Mouse (Mus musculus): Measurements from ENCODE around the gene Sox5. TPM values are rescaled to one million over a fixed set of nuclear protein-coding genes. Genes with fewer than 3 reads are reported as not detected.

Gene Sox5
- total and polyA plus RNA-seq, 3 experiments = 1.7 to 3.4 (median 2.4) TPM

DNA sequence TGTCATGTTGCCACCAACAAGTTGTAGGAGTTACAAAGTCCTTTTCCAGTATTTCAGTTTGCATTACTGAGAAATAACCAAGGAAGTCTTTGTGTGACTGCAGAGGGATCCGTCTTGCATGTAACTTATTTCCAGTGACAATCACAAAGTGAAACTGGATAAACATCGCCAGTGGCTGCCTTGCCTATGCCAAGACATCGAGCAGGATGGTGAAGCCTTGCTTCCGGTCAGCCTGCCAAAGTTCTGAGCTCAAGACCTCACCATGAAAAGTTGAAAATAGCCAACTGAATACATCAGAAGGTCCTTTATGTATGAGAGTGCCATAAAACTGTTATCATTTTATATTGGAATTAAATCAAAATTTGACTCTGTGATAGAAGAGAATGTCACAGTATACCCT lies 136.0 kb downstream of the Sox5 start:
- intact Hi-C loops (cut with DNase I) = loop anchor here (10.0 kb wide), 2 partner anchors 139 to 169 kb away; partner anchors contain the start of gene Sox5
- no peak for TF ChIP-seq CTCF (IDR thresholded peaks at IDR 0.05)
- H3K9ac ChIP-seq (ENCODE audit: low read depth, low read length) = no peak overlapping the region
- H3K79me2 ChIP-seq (replicated peaks; ENCODE audit: control insufficient read depth, insufficient read depth, low read length) = no peaks in the 10 kb centered on the region
- no peak overlapping the region for H3K27ac ChIP-seq
- no peak for DNase-seq
- no peak overlapping the region for H3K4me3 ChIP-seq
- no peaks in the 10 kb centered on the region for H3K36me3 ChIP-seq (ENCODE audit: control insufficient read depth, insufficient read depth, low read length)
- no peaks in the 10 kb centered on the region for H3K27me3 ChIP-seq (ENCODE audit: control insufficient read depth, insufficient read depth, low read length)
- no peaks in the 10 kb centered on the region for H3K4me1 ChIP-seq (ENCODE audit: control insufficient read depth, insufficient read depth, low read length)
- whole genome bisulfite sequencing = 64% methylated on average over 4 of the region's 4 CpGs

DNA sequence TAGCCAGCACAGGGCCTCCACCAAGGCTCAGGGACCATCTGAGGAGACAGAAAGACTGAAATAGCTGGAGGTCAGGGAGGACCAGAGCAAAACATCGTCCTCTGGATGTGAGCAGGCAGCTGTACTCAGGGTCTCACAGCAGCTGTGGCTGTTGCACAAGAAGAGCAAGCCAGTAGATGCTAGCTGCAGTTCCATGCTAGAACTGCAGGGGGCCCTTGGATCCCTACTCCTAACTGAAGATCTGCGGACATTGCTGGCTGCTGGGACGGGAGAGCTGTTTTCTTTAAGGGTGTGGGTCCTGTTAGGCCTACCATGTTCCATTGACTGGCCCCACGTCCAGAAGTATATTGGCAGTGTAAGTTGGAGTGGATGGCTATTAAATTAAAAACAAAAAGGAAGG lies 137.1 kb downstream of the Sox5 start:
- Histone ChIP-seq H3K27me3 (ENCODE audit: control insufficient read depth, insufficient read depth, low read length) (no peaks in the 10 kb centered on the region), H3K79me2 (replicated peaks; ENCODE audit: control insufficient read depth, insufficient read depth, low read length) (no peaks in the 10 kb centered on the region), H3K4me1 (ENCODE audit: control insufficient read depth, insufficient read depth, low read length) (no peaks in the 10 kb centered on the region), H3K36me3 (ENCODE audit: control insufficient read depth, insufficient read depth, low read length) (no peaks in the 10 kb centered on the region), H3K9ac (ENCODE audit: low read depth, low read length) (no peak overlapping the region), H3K4me3 (no peak overlapping the region), H3K27ac (no peak overlapping the region)
- DNase-seq = peak; percentile 56 to 60
- intact Hi-C loops (cut with DNase I) = loop anchor here (10.0 kb wide), 2 partner anchors 140 to 170 kb away; partner anchors contain the start of gene Sox5
- 37% methylated on average over 4 of the region's 4 CpGs for WGBS
- TF ChIP-seq POLR2A (IDR thresholded peaks at IDR 0.05; ENCODE audit: insufficient read depth, low read depth, low read length) (no peak), CTCF (IDR thresholded peaks at IDR 0.05) (peak; percentile 76)

DNA sequence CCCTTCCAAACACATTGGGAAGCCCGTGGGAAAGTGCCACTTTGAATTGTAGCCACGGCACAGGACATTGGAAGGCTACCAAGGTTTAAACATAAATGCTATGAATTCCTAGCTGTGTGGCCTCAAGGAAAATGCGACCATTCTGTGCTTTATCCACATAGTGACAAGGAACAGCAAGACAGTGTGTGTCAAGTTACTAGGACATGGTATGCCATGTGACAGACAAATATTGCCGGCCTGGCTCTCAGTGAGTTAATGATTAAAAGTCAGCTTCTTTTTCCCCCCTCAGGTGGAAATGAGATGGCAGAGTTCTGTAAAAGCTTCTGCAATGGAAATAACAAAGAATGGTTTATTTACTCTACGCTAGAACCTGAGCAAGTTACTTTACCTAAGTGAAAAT lies 138.2 kb downstream of the Sox5 start:
- intact Hi-C loops (cut with DNase I) = loop anchor here (10.0 kb wide), 2 partner anchors 141 to 171 kb away; partner anchors contain the start of gene Sox5
- TF ChIP-seq EP300 (IDR thresholded peaks at IDR 0.05; ENCODE audit: insufficient read depth, low read depth, low read length) (no peak), POLR2A (IDR thresholded peaks at IDR 0.05; ENCODE audit: insufficient read depth, low read depth, low read length) (no peak), CTCF (IDR thresholded peaks at IDR 0.05) (no peak)
- WGBS = 83% methylated on average over 5 of the region's 5 CpGs

DNA sequence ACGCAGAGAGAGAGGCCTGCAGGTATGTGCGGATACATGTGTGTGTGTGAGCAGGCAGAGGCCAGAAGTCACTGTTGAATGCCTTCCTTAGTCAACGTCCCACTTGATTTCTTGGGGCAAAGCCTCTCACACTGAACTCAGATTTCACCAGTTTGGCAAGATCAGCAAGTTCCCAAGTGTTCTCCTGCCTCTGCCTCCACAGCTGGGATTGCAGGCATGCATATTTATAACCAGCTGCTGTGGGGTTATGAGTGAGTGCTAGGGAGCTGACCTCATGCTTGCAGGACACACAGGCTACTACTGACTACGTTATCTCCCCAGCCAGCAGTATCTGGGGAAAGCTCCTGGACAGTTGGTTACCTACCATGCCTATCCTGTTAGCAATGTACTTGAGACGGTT lies 139.9 kb downstream of the Sox5 start:
- H3K79me2 ChIP-seq (replicated peaks; ENCODE audit: control insufficient read depth, insufficient read depth, low read length) = no peaks in the 10 kb centered on the region
- H3K27ac ChIP-seq = no peak overlapping the region
- no peaks in the 10 kb centered on the region for H3K27me3 ChIP-seq (ENCODE audit: control insufficient read depth, insufficient read depth, low read length)
- peak; percentile 19 to 23 for DNase-seq
- no peaks in the 10 kb centered on the region for H3K36me3 ChIP-seq (ENCODE audit: control insufficient read depth, insufficient read depth, low read length)
- H3K4me1 ChIP-seq (ENCODE audit: control insufficient read depth, insufficient read depth, low read length) = no peaks in the 10 kb centered on the region
- intact Hi-C loops (cut with DNase I) = loop anchor here (10.0 kb wide), 2 partner anchors 143 to 173 kb away; partner anchors contain the start of gene Sox5
- TF ChIP-seq CTCF (IDR thresholded peaks at IDR 0.05) = no peak
- TF ChIP-seq EP300 (IDR thresholded peaks at IDR 0.05; ENCODE audit: insufficient read depth, low read depth, low read length) = no peak
- TF ChIP-seq POLR2A (IDR thresholded peaks at IDR 0.05; ENCODE audit: insufficient read depth, low read depth, low read length) = no peak
- H3K9ac ChIP-seq (ENCODE audit: low read depth, low read length) = no peak overlapping the region
- no peak overlapping the region for H3K4me3 ChIP-seq
- 68% methylated on average over 5 of the region's 5 CpGs for WGBS

More for the DNA sequence above, 138.2 kb downstream of the Sox5 start:
- Histone ChIP-seq H3K79me2 (replicated peaks; ENCODE audit: control insufficient read depth, insufficient read depth, low read length) (no peaks in the 10 kb centered on the region), H3K36me3 (ENCODE audit: control insufficient read depth, insufficient read depth, low read length) (no peaks in the 10 kb centered on the region), H3K27ac (no peak overlapping the region), H3K9ac (ENCODE audit: low read depth, low read length) (no peak overlapping the region), H3K4me1 (ENCODE audit: control insufficient read depth, insufficient read depth, low read length) (no peaks in the 10 kb centered on the region), H3K27me3 (ENCODE audit: control insufficient read depth, insufficient read depth, low read length) (no peaks in the 10 kb centered on the region), H3K4me3 (no peak overlapping the region)
- DNase-seq = no peak

DNA sequence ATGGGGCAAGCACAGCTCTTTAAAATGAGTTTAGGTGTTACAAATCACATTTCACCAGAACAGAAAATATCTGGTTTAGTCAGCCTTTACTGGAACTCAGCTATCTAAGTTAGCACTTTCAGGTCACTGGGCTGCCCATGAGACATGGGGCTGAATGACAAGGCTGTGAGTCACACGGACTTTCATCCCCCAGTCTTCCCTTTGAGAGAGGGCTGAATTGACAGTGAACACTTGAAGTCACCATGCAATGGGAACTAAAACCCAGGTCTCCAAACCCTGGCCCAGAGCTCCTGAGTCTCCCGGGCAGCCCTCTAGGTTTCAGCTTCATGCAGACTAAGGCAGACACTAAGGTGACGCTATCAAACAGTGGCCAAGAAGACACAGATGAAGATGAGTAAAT lies 141.2 kb downstream of the Sox5 start:
- Histone ChIP-seq H3K79me2 (replicated peaks; ENCODE audit: control insufficient read depth, insufficient read depth, low read length) (no peaks in the 10 kb centered on the region), H3K27me3 (ENCODE audit: control insufficient read depth, insufficient read depth, low read length) (no peaks in the 10 kb centered on the region)
- intact Hi-C loops (cut with DNase I) = loop anchor here (10.0 kb wide), 2 partner anchors 144 to 174 kb away; partner anchors contain the start of gene Sox5

DNA sequence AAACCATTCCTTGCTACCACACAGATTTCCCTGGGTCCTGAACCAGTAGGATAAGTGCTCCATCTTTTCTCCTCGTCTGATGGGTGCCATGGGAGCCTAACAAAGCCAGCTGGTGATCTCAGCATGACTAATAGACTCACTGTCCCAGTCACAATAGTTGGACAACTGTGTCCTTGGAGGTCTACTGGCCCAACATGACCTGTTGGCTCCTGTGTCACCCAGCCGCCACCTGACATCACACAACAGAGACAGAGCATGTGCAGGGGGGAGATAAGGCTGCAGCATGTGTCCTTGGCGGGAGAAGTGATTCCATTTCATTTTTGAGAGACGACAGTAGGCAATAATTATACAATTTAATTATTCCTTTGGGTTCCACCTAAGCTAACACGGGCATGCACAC lies 143.2 kb downstream of the Sox5 start:
- no peaks in the 10 kb centered on the region for H3K27me3 ChIP-seq (ENCODE audit: control insufficient read depth, insufficient read depth, low read length)
- H3K27ac ChIP-seq = no peak overlapping the region
- no peaks in the 10 kb centered on the region for H3K36me3 ChIP-seq (ENCODE audit: control insufficient read depth, insufficient read depth, low read length)
- no peaks in the 10 kb centered on the region; the same call in 1 of the 2 replicates for H3K4me1 ChIP-seq (ENCODE audit: control insufficient read depth, insufficient read depth, low read length)
- no peak overlapping the region for H3K9ac ChIP-seq (ENCODE audit: low read depth, low read length)
- H3K79me2 ChIP-seq (replicated peaks; ENCODE audit: control insufficient read depth, insufficient read depth, low read length) = no peaks in the 10 kb centered on the region; the same call in 1 of the 2 replicates
- intact Hi-C loops (cut with DNase I) = no loop called here
- H3K4me3 ChIP-seq = no peak overlapping the region
- TF ChIP-seq CTCF (IDR thresholded peaks at IDR 0.05) = no peak
- no peak for TF ChIP-seq POLR2A (IDR thresholded peaks at IDR 0.05; ENCODE audit: insufficient read depth, low read depth, low read length)
- no peak for TF ChIP-seq EP300 (IDR thresholded peaks at IDR 0.05; ENCODE audit: insufficient read depth, low read depth, low read length)
- WGBS = 68% methylated on average over 5 of the region's 5 CpGs
- DNase-seq = no peak

More for the DNA sequence above, 141.2 kb downstream of the Sox5 start:
- Histone ChIP-seq H3K9ac (ENCODE audit: low read depth, low read length) (no peak overlapping the region), H3K27ac (no peak overlapping the region), H3K4me3 (no peak overlapping the region), H3K4me1 (ENCODE audit: control insufficient read depth, insufficient read depth, low read length) (no peaks in the 10 kb centered on the region), H3K36me3 (ENCODE audit: control insufficient read depth, insufficient read depth, low read length) (no peaks in the 10 kb centered on the region)
- TF ChIP-seq CTCF (IDR thresholded peaks at IDR 0.05) (no peak), EP300 (IDR thresholded peaks at IDR 0.05; ENCODE audit: insufficient read depth, low read depth, low read length) (no peak), POLR2A (IDR thresholded peaks at IDR 0.05; ENCODE audit: insufficient read depth, low read depth, low read length) (no peak)
- DNase-seq = no peak
- 78% methylated on average over 3 of the region's 3 CpGs for WGBS

Measured in heart, adult 2 months (tissue).